Mouse (Mus musculus): ENCODE results near the gene Dnajb4. TPM values are rescaled to one million over a fixed set of nuclear protein-coding genes. Genes with fewer than 3 reads are reported as not detected.

Gene Dnajb4
- polyA plus RNA-seq, 1 experiment from 2014 or later = 42.5 TPM

GRCm38 (mm10) chr3:152166699-152167451, 43.2 kb downstream of the Dnajb4 start:
- Histone ChIP-seq H3K9ac (peak overlapping the region; percentile 28), H3K27ac (replicated peaks) (peak overlapping the region; percentile 66), H3K9me3 (no peaks in the 10 kb centered on the region), H3K4me1 (replicated peaks) (peaks cover 21% of the 10 kb centered on the region), H3K36me3 (no peaks in the 10 kb centered on the region), H3K27me3 (no peaks in the 10 kb centered on the region), H3K4me2 (peak overlapping the region; percentile 73), H3K4me3 (peak overlapping the region; percentile 57)
- ATAC-seq (ENCODE audit: low FRiP score, low read depth) = peak; percentile 57
- 7% methylated on average over 29 of the region's 29 CpGs for WGBS

- Histone ChIP-seq H3K9ac (peak within 1 kb of the TSS; percentile 57), H3K9me3 (no peaks in the 10 kb centered on the region), H3K4me1 (replicated peaks) (peaks cover 21% of the 10 kb centered on the region), H3K27me3 (no peaks in the 10 kb centered on the region), H3K4me3 (peak within 1 kb of the TSS; percentile 57), H3K4me2 (peak within 1 kb of the TSS; percentile 73), H3K27ac (replicated peaks) (peak within 1 kb of the TSS; percentile 81), H3K36me3 (no peaks in the 10 kb centered on the region)
- ATAC-seq (ENCODE audit: low FRiP score, low read depth) = peak; percentile 55; the same call in 1 of the 2 replicates
- 4% methylated on average over 10 of the region's 10 CpGs for WGBS
Measured at GRCm38 (mm10) chr3:152166099-152166423, 44.0 kb downstream of the Dnajb4 start, which contains the start of gene Gipc2. Gene Gipc2 (minus strand): TSS chr3:152166230.

- Histone ChIP-seq H3K4me2 (peak overlapping the region; percentile 73), H3K4me3 (peak overlapping the region; percentile 57), H3K9ac (peak overlapping the region; percentile 57), H3K9me3 (no peaks in the 10 kb centered on the region), H3K4me1 (replicated peaks) (peaks cover 21% of the 10 kb centered on the region), H3K36me3 (no peaks in the 10 kb centered on the region), H3K27ac (replicated peaks) (peak overlapping the region; percentile 81), H3K27me3 (no peaks in the 10 kb centered on the region)
- peak; percentile 84 for ATAC-seq (ENCODE audit: low FRiP score, low read depth)
- WGBS = under 1% methylated on average over 53 of the region's 53 CpGs
Measured at GRCm38 (mm10) chr3:152165351-152166098, 44.6 kb downstream of the Dnajb4 start.

GRCm38 (mm10) chr3:152165014-152165350, 45.1 kb downstream of the Dnajb4 start:
- Histone ChIP-seq H3K9ac (peak overlapping the region; percentile 57), H3K4me2 (peak overlapping the region; percentile 73), H3K27ac (replicated peaks) (peak overlapping the region; percentile 81), H3K9me3 (no peaks in the 10 kb centered on the region), H3K36me3 (no peaks in the 10 kb centered on the region), H3K27me3 (no peaks in the 10 kb centered on the region), H3K4me1 (replicated peaks) (peaks cover 21% of the 10 kb centered on the region), H3K4me3 (peak overlapping the region; percentile 57)
- peak; percentile 16; the same call in 1 of the 2 replicates for ATAC-seq (ENCODE audit: low FRiP score, low read depth)
- 27% methylated on average over 9 of the region's 9 CpGs for WGBS

- H3K4me3 ChIP-seq = no peak overlapping the region
- H3K27me3 ChIP-seq = no peaks in the 10 kb centered on the region
- H3K4me1 ChIP-seq (replicated peaks) = peaks cover 21% of the 10 kb centered on the region
- H3K4me2 ChIP-seq = no peak overlapping the region
- 93% methylated on average over 8 of the region's 8 CpGs for WGBS
- H3K36me3 ChIP-seq = no peaks in the 10 kb centered on the region
- no peaks in the 10 kb centered on the region for H3K9me3 ChIP-seq
- H3K27ac ChIP-seq (replicated peaks) = no peak overlapping the region
- no peak for ATAC-seq (ENCODE audit: low FRiP score, low read depth)
- H3K9ac ChIP-seq = no peak overlapping the region
Measured at GRCm38 (mm10) chr3:152163320-152163719, 46.8 kb downstream of the Dnajb4 start.

- 62% methylated on average over 4 of the region's 4 CpGs for WGBS
- H3K4me3 ChIP-seq = no peak overlapping the region
- H3K4me2 ChIP-seq = no peak overlapping the region
- H3K36me3 ChIP-seq = no peaks in the 10 kb centered on the region
- H3K9me3 ChIP-seq = no peaks in the 10 kb centered on the region
- no peak for ATAC-seq (ENCODE audit: low FRiP score, low read depth)
- peaks cover 7% of the 10 kb centered on the region for H3K4me1 ChIP-seq (replicated peaks)
- H3K27me3 ChIP-seq = no peaks in the 10 kb centered on the region
- H3K9ac ChIP-seq = no peak overlapping the region
- H3K27ac ChIP-seq (replicated peaks) = no peak overlapping the region
Measured at GRCm38 (mm10) chr3:152160607-152161006, 49.5 kb downstream of the Dnajb4 start.

GRCm38 (mm10) chr3:152159321-152159720, 50.8 kb downstream of the Dnajb4 start:
- Histone ChIP-seq H3K4me3 (no peak overlapping the region), H3K27me3 (no peaks in the 10 kb centered on the region), H3K36me3 (no peaks in the 10 kb centered on the region), H3K4me2 (no peak overlapping the region), H3K4me1 (replicated peaks) (peaks cover 5% of the 10 kb centered on the region), H3K9ac (no peak overlapping the region), H3K9me3 (no peaks in the 10 kb centered on the region), H3K27ac (replicated peaks) (no peak overlapping the region)
- ATAC-seq (ENCODE audit: low FRiP score, low read depth) = no peak

- no peaks in the 10 kb centered on the region for H3K36me3 ChIP-seq
- H3K27me3 ChIP-seq = no peaks in the 10 kb centered on the region
- H3K4me2 ChIP-seq = no peak overlapping the region
- H3K4me1 ChIP-seq (replicated peaks) = peaks cover 5% of the 10 kb centered on the region
- H3K27ac ChIP-seq (replicated peaks) = no peak overlapping the region
- WGBS = 61% methylated on average over 9 of the region's 10 CpGs
- no peak overlapping the region for H3K9ac ChIP-seq
- H3K9me3 ChIP-seq = no peaks in the 10 kb centered on the region
- no peak for ATAC-seq (ENCODE audit: low FRiP score, low read depth)
- no peak overlapping the region for H3K4me3 ChIP-seq
Measured at GRCm38 (mm10) chr3:152158344-152159291, 51.5 kb downstream of the Dnajb4 start.

GRCm38 (mm10) chr3:152156816-152157496, 53.1 kb downstream of the Dnajb4 start:
- no peak for ATAC-seq (ENCODE audit: low FRiP score, low read depth)
- 70% methylated on average over 23 of the region's 23 CpGs for WGBS
- H3K27ac ChIP-seq (replicated peaks) = no peak overlapping the region
- no peak overlapping the region for H3K9ac ChIP-seq
- H3K9me3 ChIP-seq = no peaks in the 10 kb centered on the region
- H3K36me3 ChIP-seq = no peaks in the 10 kb centered on the region
- no peak overlapping the region for H3K4me3 ChIP-seq
- H3K27me3 ChIP-seq = no peaks in the 10 kb centered on the region
- no peak overlapping the region for H3K4me2 ChIP-seq
- peaks cover 5% of the 10 kb centered on the region for H3K4me1 ChIP-seq (replicated peaks)

GRCm38 (mm10) chr3:152155296-152155948, 54.7 kb downstream of the Dnajb4 start:
- 27% methylated on average over 11 of the region's 11 CpGs for WGBS
- Histone ChIP-seq H3K9me3 (no peaks in the 10 kb centered on the region), H3K4me3 (no peak overlapping the region), H3K4me2 (no peak overlapping the region), H3K27ac (replicated peaks) (0 out of 2 replicates have a peak overlapping the region, but pooled peaks have one; percentile 22), H3K36me3 (no peaks in the 10 kb centered on the region), H3K4me1 (replicated peaks) (peaks cover 5% of the 10 kb centered on the region), H3K27me3 (no peaks in the 10 kb centered on the region), H3K9ac (no peak overlapping the region)
- no peak for ATAC-seq (ENCODE audit: low FRiP score, low read depth)

GRCm38 (mm10) chr3:152154095-152154494, 56.0 kb downstream of the Dnajb4 start:
- H3K27ac ChIP-seq (replicated peaks) = no peak overlapping the region
- no peak overlapping the region for H3K9ac ChIP-seq
- no peak for ATAC-seq (ENCODE audit: low FRiP score, low read depth)
- H3K4me2 ChIP-seq = no peak overlapping the region
- H3K4me3 ChIP-seq = no peak overlapping the region
- 91% methylated on average over 5 of the region's 5 CpGs for WGBS
- H3K9me3 ChIP-seq = no peaks in the 10 kb centered on the region
- peaks cover 5% of the 10 kb centered on the region for H3K4me1 ChIP-seq (replicated peaks)
- H3K27me3 ChIP-seq = no peaks in the 10 kb centered on the region
- H3K36me3 ChIP-seq = no peaks in the 10 kb centered on the region
